Mouse (Mus musculus): ENCODE results near the gene Adam3.

Gene Adam3

GRCm38 (mm10) chr8:24725630-24726029 is at the start of gene Adam3:
Gene Adam3 (minus strand): TSS chr8:24725852.
- DNase-seq (ENCODE audit: low spot score in 2 of 2), result no peak

GRCm38 (mm10) chr8:24724886-24725626 is 596 bp downstream of the Adam3 start:
- no peak for DNase-seq (ENCODE audit: low spot score in 2 of 2)

Data from spleen, postnatal 14 days (tissue).